Comparison of ENCODE assay signal across 14 mouse cellular contexts in the genomic region with DNA sequence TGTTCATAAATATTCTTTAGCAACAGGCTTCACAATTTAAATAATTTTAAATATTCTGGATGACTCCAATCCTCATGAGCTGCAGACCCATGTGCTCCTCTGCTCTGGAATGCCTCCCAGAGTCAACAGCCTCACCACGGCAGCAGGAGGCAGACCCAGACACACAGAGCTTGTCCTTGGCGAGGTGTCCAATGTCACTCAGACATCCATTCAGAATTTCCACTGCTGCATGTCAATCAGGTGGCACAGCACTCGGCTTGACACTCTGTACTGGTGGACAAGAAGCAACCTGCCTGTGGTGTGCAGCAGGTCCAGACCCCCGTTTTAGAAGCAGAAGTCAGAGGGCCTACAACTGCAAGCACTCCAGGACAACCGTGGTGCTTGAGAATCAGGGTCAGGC.
"Had no signal": no experiment of that assay in that cellular context is flagged by ENCODE, and none has a peak within 500 bp of the region (broad histone marks: within the 10 kb centered on the region; RNA-seq: fewer than 3 reads in every experiment).

No protein-coding gene starts in this region.

- H3K27me3 ChIP-seq: liver, embryonic 15.5 days; stomach, embryonic 15.5 days had no signal

- H3K9me3 ChIP-seq: limb, embryonic 10.5 days; liver, embryonic 15.5 days; midbrain, embryonic 10.5 days; stomach, embryonic 15.5 days had no signal

- H3K4me3 ChIP-seq: left cerebral cortex, adult 2 months; limb, embryonic 10.5 days; liver, embryonic 15.5 days; midbrain, embryonic 10.5 days; stomach, embryonic 15.5 days had no signal

- H3K4me2 ChIP-seq: liver, embryonic 11.5 days; liver, embryonic 15.5 days; stomach, embryonic 15.5 days had no signal

- DNase-seq: kidney, postnatal 25 days; lung, adult 2 months; lung, postnatal 4 days; right cerebral cortex, postnatal 14 days; thymus, adult 2 months; thymus, postnatal 25 days had no signal

- ATAC-seq: lung, postnatal 0 days; midbrain, embryonic 16.5 days had no signal

- H3K9ac ChIP-seq: liver, embryonic 15.5 days; stomach, embryonic 15.5 days had no signal

- H3K4me1 ChIP-seq: limb, embryonic 10.5 days; midbrain, embryonic 10.5 days; stomach, embryonic 15.5 days had no signal

- H3K27ac ChIP-seq: left cerebral cortex, adult 2 months; limb, embryonic 10.5 days; liver, embryonic 15.5 days; midbrain, embryonic 10.5 days; stomach, embryonic 15.5 days had no signal
